In genomic region chr2:127225261-127225660, GRCm38 (mm10) we compare ENCODE assay signal across 14 mouse cellular contexts.
"Had no signal": no experiment of that assay in that cellular context is flagged by ENCODE, and none has a peak within 500 bp of the region (broad histone marks: within the 10 kb centered on the region; RNA-seq: fewer than 3 reads in every experiment).

No protein-coding gene starts in this region.

- H3K4me1 ChIP-seq: limb, embryonic 10.5 days; liver, embryonic 12.5 days had no signal

- H3K9ac ChIP-seq: liver, embryonic 12.5 days; liver, postnatal 0 days had no signal

- DNase-seq: kidney, adult 8-10 months; kidney, postnatal 10 days; liver, postnatal 0 days; right cerebral cortex, postnatal 25 days; thymus, adult 18-20 months; thymus, postnatal 25 days had no signal

- H3K4me3 ChIP-seq: left cerebral cortex, adult 2 months; limb, embryonic 10.5 days; liver, embryonic 12.5 days; megakaryocyte, embryonic 14.5 days had no signal

- ATAC-seq: intestine, embryonic 16.5 days; liver, embryonic 12.5 days; liver, postnatal 0 days; midbrain, embryonic 16.5 days had no signal

- H3K27me3 ChIP-seq: liver, embryonic 12.5 days; megakaryocyte, embryonic 14.5 days had no signal

- H3K4me2 ChIP-seq: liver, embryonic 12.5 days; midbrain, embryonic 11.5 days had no signal

- H3K27ac ChIP-seq: left cerebral cortex, adult 2 months; limb, embryonic 10.5 days; liver, embryonic 12.5 days; macrophage had no signal

- H3K9me3 ChIP-seq: limb, embryonic 10.5 days had no signal
